Mouse (Mus musculus) lung, embryonic 16.5 days (tissue): ENCODE measurements around the gene Gm5475. TPM values are rescaled to one million over a fixed set of nuclear protein-coding genes. Genes with fewer than 3 reads are reported as not detected.

ENCODE experiments used
- ATAC-seq: fragments of 200-750 bp; cut with Nextera tagmentation; 2 replicates; pipeline ENCODE4 v1.8.0; 2017; ENCODE audit warnings: low read depth, mild to moderate bottlenecking, moderate library complexity
- H3K27ac ChIP-seq: fragments of 300-500 bp; sonication (generic); 2 replicates; pipeline ENCODE4 v1.5.1; 2014; ENCODE audit warnings: mild to moderate bottlenecking, control low read depth, low read length
- H3K27me3 ChIP-seq: fragments of 300-500 bp; sonication (generic); 2 replicates; pipeline ENCODE4 v1.6.1; 2014; ENCODE audit warnings: low read depth, low read length, mixed read lengths; ENCODE audit not compliant: control insufficient read depth, insufficient read depth
- H3K36me3 ChIP-seq: fragments of 300-500 bp; sonication (generic); 2 replicates; pipeline ENCODE4 v1.6.1; 2014; ENCODE audit warnings: low read length; ENCODE audit not compliant: control insufficient read depth, insufficient read depth
- H3K4me1 ChIP-seq: fragments of 300-500 bp; sonication (generic); replicated peaks from 2 replicates; pipeline ENCODE4 v1.6.1; 2014; ENCODE audit warnings: low read length, mixed read lengths; ENCODE audit not compliant: control insufficient read depth, insufficient read depth
- H3K4me2 ChIP-seq: fragments of 300-500 bp; sonication (generic); 2 replicates; pipeline ENCODE4 v1.6.1; 2014; ENCODE audit warnings: low read depth, low read length, control low read depth
- H3K4me3 ChIP-seq: fragments of 300-500 bp; sonication (generic); 2 replicates; pipeline ENCODE4 v1.5.1; 2014; ENCODE audit warnings: mild to moderate bottlenecking, low read length, control low read depth
- H3K9ac ChIP-seq: fragments of 300-500 bp; sonication (generic); 2 replicates; pipeline ENCODE4 v1.6.1; 2014; ENCODE audit warnings: low read length, control low read depth
- H3K9me3 ChIP-seq: fragments of 300-500 bp; sonication (generic); 2 replicates; pipeline ENCODE4 v1.6.1; 2016; ENCODE audit warnings: low read length; ENCODE audit not compliant: control insufficient read depth
- WGBS: fragments of 180-500 bp; shearing (Covaris S2); extraction: QIAGEN DNeasy Blood & Tissue Kit; methylation state at CpG from one replicate; pipeline ENCODE4 v1.1.7; 2014; 5-methylcytosine and 5-hydroxymethylcytosine counted together
- polyA plus RNA-seq: library from polyadenylated mRNA; unstranded; fragments of >200 nt; fragmentation: Nextera tagmentation; extraction: Ambion mirVana; gene quantifications from 2 replicates; pipeline ENCODE4 v1.2.1, GENCODE M21; 2015

Gene Gm5475
- polyA plus RNA-seq, 1 experiment from 2014 or later, result 0.06 TPM

GRCm38 (mm10) chr15:100433234-100433633, 11.3 kb downstream of the Gm5475 start:
- no peak overlapping the region for H3K9ac ChIP-seq
- H3K36me3 ChIP-seq, result no peaks in the 10 kb centered on the region
- H3K27me3 ChIP-seq, result no peaks in the 10 kb centered on the region
- H3K4me3 ChIP-seq, result no peak overlapping the region
- WGBS, result 51% methylated on average over 4 of the region's 4 CpGs
- no peak overlapping the region for H3K27ac ChIP-seq
- no peaks in the 10 kb centered on the region for H3K9me3 ChIP-seq
- H3K4me2 ChIP-seq, result no peak overlapping the region
- no peak for ATAC-seq
- H3K4me1 ChIP-seq, result 0 out of 2 replicates have a peak, but pooled peaks cover 1% of the 10 kb centered on the region

- Histone ChIP-seq H3K4me2 (no peak overlapping the region), H3K4me3 (no peak overlapping the region), H3K27me3 (no peaks in the 10 kb centered on the region), H3K4me1 (no peaks in the 10 kb centered on the region), H3K27ac (no peak overlapping the region), H3K9ac (no peak overlapping the region), H3K9me3 (no peaks in the 10 kb centered on the region), H3K36me3 (no peaks in the 10 kb centered on the region)
- WGBS, result 64% methylated on average over 4 of the region's 4 CpGs
- no peak for ATAC-seq
These were observed 14.2 kb downstream of the Gm5475 start for GRCm38 (mm10) chr15:100436112-100436511.

- Histone ChIP-seq H3K4me1 (no peaks in the 10 kb centered on the region), H3K4me3 (no peak overlapping the region), H3K27me3 (no peaks in the 10 kb centered on the region), H3K36me3 (no peaks in the 10 kb centered on the region), H3K9me3 (no peaks in the 10 kb centered on the region), H3K4me2 (no peak overlapping the region), H3K27ac (no peak overlapping the region), H3K9ac (no peak overlapping the region)
- ATAC-seq, result no peak
- WGBS, result 39% methylated on average over 10 of the region's 10 CpGs
These were observed 14.6 kb downstream of the Gm5475 start for GRCm38 (mm10) chr15:100436518-100436917.

- no peaks in the 10 kb centered on the region for H3K27me3 ChIP-seq
- no peaks in the 10 kb centered on the region for H3K9me3 ChIP-seq
- H3K4me3 ChIP-seq, result peak overlapping the region; percentile 54
- peaks cover 6% of the 10 kb centered on the region; the same call in 1 of the 2 replicates for H3K4me1 ChIP-seq
- H3K4me2 ChIP-seq, result peak overlapping the region; percentile 88
- peak overlapping the region; percentile 77 for H3K9ac ChIP-seq
- peak overlapping the region; percentile 92 for H3K27ac ChIP-seq
- WGBS, result 2% methylated on average over 20 of the region's 31 CpGs
- H3K36me3 ChIP-seq, result no peaks in the 10 kb centered on the region
- peak; percentile 99 for ATAC-seq
These were observed 21.4 kb downstream of the Gm5475 start for GRCm38 (mm10) chr15:100443126-100443922.

- H3K4me1 ChIP-seq, result peaks cover 6% of the 10 kb centered on the region; the same call in 1 of the 2 replicates
- no peaks in the 10 kb centered on the region for H3K27me3 ChIP-seq
- WGBS, result 74% methylated on average over 2 of the region's 2 CpGs
- no peaks in the 10 kb centered on the region for H3K9me3 ChIP-seq
- H3K4me3 ChIP-seq, result no peak overlapping the region
- H3K9ac ChIP-seq, result no peak overlapping the region
- ATAC-seq, result no peak
- H3K36me3 ChIP-seq, result no peaks in the 10 kb centered on the region
- H3K27ac ChIP-seq, result no peak overlapping the region
- H3K4me2 ChIP-seq, result no peak overlapping the region
These were observed 24.9 kb downstream of the Gm5475 start for GRCm38 (mm10) chr15:100446887-100447286.

- Histone ChIP-seq H3K9ac (no peak overlapping the region), H3K4me3 (no peak overlapping the region), H3K4me2 (no peak overlapping the region), H3K27ac (no peak overlapping the region), H3K27me3 (no peaks in the 10 kb centered on the region), H3K9me3 (no peaks in the 10 kb centered on the region), H3K4me1 (peaks cover 6% of the 10 kb centered on the region; the same call in 1 of the 2 replicates), H3K36me3 (no peaks in the 10 kb centered on the region)
- no peak for ATAC-seq
- whole genome bisulfite sequencing, result 62% methylated on average over 4 of the region's 4 CpGs
These were observed 26.6 kb downstream of the Gm5475 start for GRCm38 (mm10) chr15:100448572-100448971.

GRCm38 (mm10) chr15:100449495-100449894, 27.5 kb downstream of the Gm5475 start:
- no peak overlapping the region for H3K4me3 ChIP-seq
- H3K4me1 ChIP-seq, result no peaks in the 10 kb centered on the region
- H3K27ac ChIP-seq, result no peak overlapping the region
- no peaks in the 10 kb centered on the region for H3K36me3 ChIP-seq
- H3K9me3 ChIP-seq, result no peaks in the 10 kb centered on the region
- no peaks in the 10 kb centered on the region for H3K27me3 ChIP-seq
- 84% methylated on average over 3 of the region's 3 CpGs for WGBS
- H3K4me2 ChIP-seq, result no peak overlapping the region
- no peak for ATAC-seq
- H3K9ac ChIP-seq, result no peak overlapping the region

- 51% methylated on average over 16 of the region's 16 CpGs for WGBS
- no peaks in the 10 kb centered on the region for H3K9me3 ChIP-seq
These were observed 29.3 kb downstream of the Gm5475 start for GRCm38 (mm10) chr15:100451245-100451644.

GRCm38 (mm10) chr15:100452486-100452885, 30.5 kb downstream of the Gm5475 start:
- H3K4me3 ChIP-seq, result no peak overlapping the region
- no peak for ATAC-seq
- H3K9me3 ChIP-seq, result no peaks in the 10 kb centered on the region
- H3K36me3 ChIP-seq, result no peaks in the 10 kb centered on the region
- H3K4me2 ChIP-seq, result no peak overlapping the region
- no peak overlapping the region for H3K9ac ChIP-seq
- WGBS, result 77% methylated on average over 11 of the region's 11 CpGs
- H3K27me3 ChIP-seq, result no peaks in the 10 kb centered on the region
- H3K27ac ChIP-seq, result no peak overlapping the region
- no peaks in the 10 kb centered on the region for H3K4me1 ChIP-seq

More at GRCm38 (mm10) chr15:100451245-100451644, 29.3 kb downstream of the Gm5475 start:
- Histone ChIP-seq H3K9ac (no peak overlapping the region), H3K36me3 (no peaks in the 10 kb centered on the region), H3K4me1 (no peaks in the 10 kb centered on the region), H3K4me3 (no peak overlapping the region), H3K4me2 (no peak overlapping the region), H3K27ac (no peak overlapping the region), H3K27me3 (no peaks in the 10 kb centered on the region)
- peak; percentile 76 for ATAC-seq
